Mouse (Mus musculus) heart, postnatal 0 days (tissue): ENCODE results near the gene Guca1a. TPM values are rescaled to one million over a fixed set of nuclear protein-coding genes. Genes with fewer than 3 reads are reported as not detected.

Experiments used
- ATAC-seq: fragments of 200-750 bp; cut with Nextera tagmentation; 2 replicates; pipeline ENCODE4 v1.8.0; 2017; ENCODE audit warnings: low read depth, moderate number of reproducible peaks, moderate library complexity; ENCODE audit not compliant: insufficient read depth
- DNase-seq: peaks from one replicate; pipeline ENCODE4 v3.0.0-alpha.2; 2016; ENCODE audit warnings: low spot score
- H3K27ac ChIP-seq: fragments of 300-500 bp; sonication (generic); 2 replicates; pipeline ENCODE4 v1.5.1; 2014; ENCODE audit warnings: low read depth, mild to moderate bottlenecking
- H3K27me3 ChIP-seq: fragments of 300-500 bp; sonication (generic); 2 replicates; pipeline ENCODE4 v1.6.1; 2014; ENCODE audit warnings: low read length, mixed read lengths; ENCODE audit not compliant: control insufficient read depth, insufficient read depth
- H3K36me3 ChIP-seq: fragments of 300-500 bp; sonication (generic); replicated peaks from 2 replicates; pipeline ENCODE4 v1.6.1; 2014; ENCODE audit warnings: low read length, mixed read lengths; ENCODE audit not compliant: control insufficient read depth, insufficient read depth
- H3K4me1 ChIP-seq: fragments of 300-500 bp; sonication (generic); 2 replicates; pipeline ENCODE4 v1.6.1; 2014; ENCODE audit warnings: antibody characterized with exemption; ENCODE audit not compliant: control insufficient read depth, insufficient read depth
- H3K4me2 ChIP-seq: fragments of 300-500 bp; sonication (generic); 2 replicates; pipeline ENCODE4 v1.6.1; 2014; ENCODE audit warnings: low read depth, mild to moderate bottlenecking, low read length, moderate library complexity
- H3K4me3 ChIP-seq: fragments of 300-500 bp; sonication (generic); 2 replicates; pipeline ENCODE4 v1.5.1; 2014; ENCODE audit warnings: low read depth, low read length
- H3K9ac ChIP-seq: fragments of 300-500 bp; sonication (generic); replicated peaks from 2 replicates; pipeline ENCODE4 v1.6.1; 2014; ENCODE audit warnings: low read depth, low read length, mixed read lengths
- H3K9me3 ChIP-seq: fragments of 300-500 bp; sonication (generic); replicated peaks from 2 replicates; pipeline ENCODE4 v1.6.1; 2016; ENCODE audit warnings: low read length; ENCODE audit not compliant: control insufficient read depth
- CTCF ChIP-seq: IDR thresholded peaks from 2 replicates; pipeline ENCODE4 v1.5.1; 2016; ENCODE audit warnings: antibody characterized with exemption, control low read depth, low read depth
- EP300 ChIP-seq: IDR thresholded peaks from 2 replicates; pipeline ENCODE4 v1.6.1; 2016; ENCODE audit warnings: antibody characterized with exemption, low read depth
- WGBS: fragments of 180-500 bp; shearing (Covaris S2); extraction: QIAGEN DNeasy Blood & Tissue Kit; methylation state at CpG from one replicate; pipeline ENCODE4 v1.1.7; 2014; 5-methylcytosine and 5-hydroxymethylcytosine counted together
- polyA plus RNA-seq: library from polyadenylated mRNA; unstranded; fragments of >200 nt; fragmentation: Nextera tagmentation; extraction: Ambion mirVana; gene quantifications from 2 replicates; pipeline ENCODE4 v1.2.1, GENCODE M21; 2015
- total RNA-seq: library from RNA; depleted of rRNA; stranded (reverse); fragments of >200 nt; gene quantifications from 2 replicates; pipeline ENCODE4 v1.2.3, GENCODE M21; 2014; ENCODE audit warnings: low replicate concordance

Guca1a gene
- total and polyA plus RNA-seq, 2 experiments from 2014 or later, result 1.0 TPM; not detected in 1

DNA sequence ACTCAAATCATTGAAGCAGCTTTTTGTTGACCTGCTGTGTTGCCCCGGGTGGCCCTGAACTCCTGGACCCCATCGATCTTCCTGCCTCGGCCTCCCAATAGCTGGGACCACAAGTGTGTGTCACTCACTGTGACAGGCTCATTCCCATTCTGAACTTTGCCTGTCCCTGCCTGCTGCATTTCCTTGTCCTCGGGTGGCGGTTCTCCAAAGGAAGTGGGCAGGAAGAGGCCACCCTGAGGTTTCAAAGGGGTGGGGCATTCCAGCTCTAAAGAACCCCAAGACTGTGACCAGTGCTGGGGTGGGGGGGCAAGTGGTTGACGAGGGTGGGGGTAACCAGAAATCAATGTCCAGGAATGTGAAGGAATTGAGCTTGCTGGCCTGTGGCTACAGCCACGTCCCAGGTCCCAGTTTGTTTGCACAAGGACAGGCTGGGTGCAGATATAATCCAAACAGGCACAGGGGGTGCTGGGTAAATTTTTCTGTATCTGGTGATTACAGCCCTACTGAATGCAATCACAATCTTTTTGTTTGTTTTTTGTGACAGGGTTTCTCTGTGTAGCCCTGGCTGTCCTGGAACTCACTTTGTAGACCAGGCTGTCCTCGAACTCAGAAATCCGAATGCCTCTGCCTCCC lies 39.1 kb upstream of the Guca1a start:
- H3K27me3 ChIP-seq, result no peaks in the 10 kb centered on the region
- TF ChIP-seq CTCF (no peak), EP300 (no peak)
- H3K4me2 ChIP-seq, result no peak overlapping the region
- no peaks in the 10 kb centered on the region for H3K36me3 ChIP-seq
- H3K9me3 ChIP-seq, result no peaks in the 10 kb centered on the region
- no peak overlapping the region for H3K9ac ChIP-seq
- H3K4me1 ChIP-seq, result peaks cover 34% of the 10 kb centered on the region; the same call in 1 of the 2 replicates
- 59% methylated on average over 9 of the region's 9 CpGs for WGBS
- ATAC-seq (no peak), DNase-seq (no peak)
- no peak overlapping the region for H3K4me3 ChIP-seq
- no peak overlapping the region for H3K27ac ChIP-seq

DNA sequence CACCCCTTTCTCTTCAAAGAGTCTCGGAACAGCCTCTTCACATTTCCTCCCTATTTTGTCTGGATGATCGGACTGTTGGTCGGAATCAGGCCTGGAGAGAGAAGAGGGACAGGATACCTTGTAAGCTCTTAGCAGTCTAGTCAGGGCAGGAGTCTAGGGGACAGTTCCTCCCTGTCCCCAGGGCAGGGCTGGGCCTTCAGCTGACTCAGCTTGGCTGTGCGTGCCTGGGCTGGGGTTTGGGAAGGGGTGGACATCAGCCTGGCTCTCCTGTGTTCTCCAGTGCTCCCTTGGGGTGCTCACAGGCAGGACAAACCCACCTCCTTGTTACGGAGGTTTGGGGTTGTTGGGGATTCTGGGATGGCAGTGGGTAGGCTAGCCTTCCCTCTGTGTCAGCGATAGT lies 38.2 kb upstream of the Guca1a start:
- no peak for DNase-seq
- Histone ChIP-seq H3K4me3 (no peak overlapping the region), H3K9ac (no peak overlapping the region), H3K9me3 (no peaks in the 10 kb centered on the region), H3K36me3 (no peaks in the 10 kb centered on the region), H3K27ac (no peak overlapping the region), H3K4me1 (peaks cover 25% of the 10 kb centered on the region; the same call in 1 of the 2 replicates), H3K27me3 (no peaks in the 10 kb centered on the region), H3K4me2 (no peak overlapping the region)
- TF ChIP-seq EP300, result no peak
- no peak for TF ChIP-seq CTCF
- WGBS, result 78% methylated on average over 6 of the region's 6 CpGs
- no peak for ATAC-seq

DNA sequence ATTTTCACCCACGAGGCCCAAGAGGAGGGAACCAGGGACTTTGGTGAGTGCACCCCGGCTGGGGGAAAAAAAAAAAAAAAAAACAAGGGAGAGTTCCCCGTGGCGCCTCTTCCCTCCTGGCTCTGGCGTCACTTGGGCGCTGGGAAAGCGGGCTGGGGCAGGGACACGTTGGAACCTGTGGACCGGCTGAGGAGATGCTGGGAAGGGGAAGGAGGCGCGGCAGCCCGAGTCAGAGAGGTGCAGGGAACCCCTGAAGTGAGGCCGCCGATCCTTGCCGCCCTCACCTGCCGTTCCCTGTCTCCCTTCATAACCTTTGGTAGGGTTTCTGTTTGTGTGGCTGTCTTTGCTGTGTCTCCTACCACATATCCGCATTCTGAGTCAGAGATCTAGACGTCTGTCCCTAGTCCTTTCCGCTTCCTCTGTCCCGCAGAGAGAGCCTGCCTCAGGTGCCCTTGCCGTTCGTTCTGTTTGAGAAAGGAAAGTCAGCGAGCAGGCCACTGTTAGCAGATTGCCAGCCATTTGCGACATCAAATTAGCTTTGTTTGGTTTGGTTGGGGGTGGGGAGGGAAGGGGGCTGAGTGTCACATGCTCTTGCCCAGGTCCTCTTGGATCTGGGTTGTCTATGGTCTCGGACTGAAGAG lies 36.6 kb upstream of the Guca1a start, which contains the start of gene 1700001C19Rik:
TSS of gene 1700001C19Rik (minus strand) at position 470 of the 641 bp plus-strand sequence.
- Histone ChIP-seq H3K4me1 (peaks cover 22% of the 10 kb centered on the region; the same call in 1 of the 2 replicates), H3K4me3 (peak within 1 kb of the TSS; percentile 60), H3K4me2 (peak within 1 kb of the TSS; percentile 98), H3K9ac (peak within 1 kb of the TSS; percentile 61), H3K27me3 (no peaks in the 10 kb centered on the region), H3K9me3 (no peaks in the 10 kb centered on the region), H3K27ac (peak within 1 kb of the TSS; percentile 21; the same call in 1 of the 2 replicates), H3K36me3 (no peaks in the 10 kb centered on the region)
- 5% methylated on average over 25 of the region's 25 CpGs for WGBS
- DNase-seq (no peak), ATAC-seq (no peak; the same call in 1 of the 2 replicates)
- TF ChIP-seq EP300 (no peak), CTCF (no peak)

DNA sequence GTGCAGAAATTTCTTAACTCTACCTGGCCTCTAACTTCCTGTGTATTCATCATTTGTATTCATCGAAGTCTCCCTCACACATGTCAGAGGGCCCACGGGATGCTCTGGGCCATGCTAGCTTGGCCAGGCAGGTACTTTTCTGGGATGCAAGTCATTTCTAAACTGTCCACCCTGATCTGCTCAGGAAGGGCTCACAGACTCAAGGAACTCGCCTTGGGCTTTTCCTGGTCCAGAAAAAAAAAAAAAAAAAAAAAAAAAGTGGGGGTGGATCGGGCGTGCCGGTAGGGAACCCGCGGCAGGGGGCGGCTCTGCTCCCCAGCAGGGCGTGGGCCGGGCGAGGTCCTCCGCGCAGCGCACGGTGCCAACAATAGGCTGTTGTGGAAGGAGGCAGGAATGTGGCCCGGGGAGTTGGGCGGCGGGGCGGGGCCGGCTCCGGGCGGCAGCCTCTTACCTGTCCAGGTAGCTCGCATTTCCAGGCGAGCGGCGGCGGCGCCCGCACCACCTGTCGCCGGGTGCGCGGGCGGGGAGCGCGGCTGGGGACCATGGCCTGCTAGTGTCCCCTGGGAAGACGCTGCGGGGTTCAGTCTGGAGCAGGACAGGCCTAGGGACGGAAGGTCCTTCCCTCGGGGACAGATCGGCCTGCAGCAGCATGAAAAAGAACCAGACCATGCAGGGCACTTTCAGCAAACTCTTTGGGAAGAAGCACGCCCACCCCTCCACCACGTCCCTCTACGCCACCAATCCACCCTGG lies 35.9 kb upstream of the Guca1a start, which contains the start of gene AI661453:
TSS of gene AI661453 (plus strand) at position 460 of the 751 bp plus-strand sequence.
- ATAC-seq (peak; percentile 30; the same call in 1 of the 2 replicates), DNase-seq (no peak)
- H3K27ac ChIP-seq, result peak within 1 kb of the TSS; percentile 21; the same call in 1 of the 2 replicates
- H3K9me3 ChIP-seq, result no peaks in the 10 kb centered on the region
- peak within 1 kb of the TSS; percentile 61 for H3K9ac ChIP-seq
- no peaks in the 10 kb centered on the region for H3K27me3 ChIP-seq
- peak within 1 kb of the TSS; percentile 98 for H3K4me2 ChIP-seq
- no peaks in the 10 kb centered on the region for H3K36me3 ChIP-seq
- H3K4me3 ChIP-seq, result peak within 1 kb of the TSS; percentile 60
- TF ChIP-seq CTCF (no peak), EP300 (no peak)
- peaks cover 15% of the 10 kb centered on the region; the same call in 1 of the 2 replicates for H3K4me1 ChIP-seq
- WGBS, result under 1% methylated on average over 42 of the region's 45 CpGs

DNA sequence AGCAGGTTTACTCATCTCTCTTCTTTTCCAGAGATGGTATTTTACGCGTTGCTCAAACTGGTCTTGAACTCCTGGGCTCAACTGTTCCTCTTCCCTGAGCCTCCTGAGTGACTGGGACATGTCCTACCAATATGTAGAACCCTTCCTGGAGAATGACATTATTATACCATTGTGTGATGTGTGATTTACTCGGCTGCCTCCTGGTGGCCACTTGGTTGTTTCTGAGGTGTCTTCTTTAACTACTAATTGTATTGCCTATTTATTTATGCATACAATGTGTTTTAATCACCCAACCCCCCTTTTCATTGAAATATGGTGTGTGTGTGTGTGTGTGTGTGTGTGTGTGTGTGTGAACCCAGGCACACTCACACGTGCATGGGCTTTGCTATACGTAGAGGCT lies 30.4 kb upstream of the Guca1a start:
- no peak overlapping the region for H3K9ac ChIP-seq
- WGBS, result 70% methylated on average over 5 of the region's 5 CpGs
- H3K4me2 ChIP-seq, result no peak overlapping the region
- H3K4me3 ChIP-seq, result no peak overlapping the region
- H3K36me3 ChIP-seq, result no peaks in the 10 kb centered on the region
- no peaks in the 10 kb centered on the region for H3K27me3 ChIP-seq
- H3K4me1 ChIP-seq, result no peaks in the 10 kb centered on the region
- no peaks in the 10 kb centered on the region for H3K9me3 ChIP-seq
- ATAC-seq, result no peak
- H3K27ac ChIP-seq, result no peak overlapping the region
- TF ChIP-seq EP300, result no peak
- peak; percentile 35; the same call in 1 of the 2 replicates for TF ChIP-seq CTCF
- no peak for DNase-seq
